Mouse (Mus musculus) MEL (cell line): ENCODE measurements around the gene Stx3.

Experiments used
- CHD1 ChIP-seq: IDR thresholded peaks from 2 replicates; pipeline ENCODE4 v1.6.1; 2012; ENCODE audit warnings: low read depth, mild to moderate bottlenecking, inconsistent platforms, low read length, improper control_type of control experiment
- CTCF ChIP-seq, 3 experiments: IDR thresholded peaks in 2 of 3; conservative IDR thresholded peaks in 1 of 3; 2 replicates each; pipeline ENCODE4 v1.5.1; 2011 to 2012; ENCODE audit warnings: low read length in 3 of 3, low read depth in 2 of 3, mild to moderate bottlenecking in 2 of 3, improper control_type of control experiment in 1 of 3, inconsistent platforms in 1 of 3, mixed read lengths in 1 of 3, moderate library complexity in 1 of 3; ENCODE audit not compliant: control insufficient read depth in 1 of 3, insufficient read depth in 1 of 3, poor library complexity in 1 of 3, severe bottlenecking in 1 of 3
- EP300 ChIP-seq, 2 experiments: IDR thresholded peaks; 2 replicates each; pipeline ENCODE4 v1.6.1; 2011; ENCODE audit warnings: improper control_type of control experiment in 2 of 2, low read length in 2 of 2, low read depth in 1 of 2, mild to moderate bottlenecking in 1 of 2
- HCFC1 ChIP-seq: IDR thresholded peaks from 2 replicates; pipeline ENCODE4 v1.6.1; 2012; ENCODE audit warnings: low read depth, mild to moderate bottlenecking, inconsistent platforms, low read length, improper control_type of control experiment, moderate library complexity
- KAT2A ChIP-seq: conservative IDR thresholded peaks from 2 replicates; pipeline ENCODE4 v1.6.1; 2012; ENCODE audit warnings: low read depth, low read length, improper control_type of control experiment, inconsistent platforms
- POLR2A ChIP-seq, 2 experiments: IDR thresholded peaks; 2 replicates each; pipeline ENCODE4 v1.6.1; 2011 to 2012; ENCODE audit warnings: low read length in 2 of 2, mild to moderate bottlenecking in 2 of 2, control low read depth in 1 of 2, improper control_type of control experiment in 1 of 2, low read depth in 1 of 2, moderate library complexity in 1 of 2; ENCODE audit not compliant: control insufficient read depth in 1 of 2, insufficient read depth in 1 of 2, poor library complexity in 1 of 2
- POLR2AphosphoS2 ChIP-seq: IDR thresholded peaks from 2 replicates; pipeline ENCODE4 v1.6.1; 2011; ENCODE audit warnings: low read length, improper control_type of control experiment
- POLR2AphosphoS5 ChIP-seq: IDR thresholded peaks from 2 replicates; pipeline ENCODE4 v1.6.1; 2012; ENCODE audit warnings: low read depth, borderline replicate concordance, mild to moderate bottlenecking, inconsistent platforms, low read length, moderate library complexity, mixed read lengths
- RAD21 ChIP-seq: IDR thresholded peaks from 2 replicates; pipeline ENCODE4 v1.6.1; 2011; ENCODE audit warnings: mild to moderate bottlenecking, low read depth, low read length, improper control_type of control experiment
- UBTF ChIP-seq: IDR thresholded peaks from 2 replicates; pipeline ENCODE4 v1.6.1; 2012; ENCODE audit warnings: low read depth, mild to moderate bottlenecking, inconsistent platforms, low read length, improper control_type of control experiment, moderate library complexity, borderline replicate concordance; ENCODE audit not compliant: insufficient read depth
- ZNF384 ChIP-seq: IDR thresholded peaks from 2 replicates; pipeline ENCODE4 v1.6.1; 2012; ENCODE audit warnings: low read depth, mild to moderate bottlenecking, inconsistent platforms, low read length, improper control_type of control experiment

- TF ChIP-seq UBTF: no peak
- TF ChIP-seq POLR2A (IDR thresholded peaks at IDR 0.05; ENCODE audit: control insufficient read depth in 1 of 2, insufficient read depth in 1 of 2, low read depth in 1 of 2, low read length in 2 of 2, poor library complexity in 1 of 2): no peak
- no peak for TF ChIP-seq CTCF (IDR thresholded peaks at IDR 0.05 in 2 of 3, conservative IDR thresholded peaks at IDR 0.05 in 1 of 3; ENCODE audit: control insufficient read depth in 1 of 3, insufficient read depth in 1 of 3, low read depth in 2 of 3, low read length in 3 of 3, poor library complexity in 1 of 3, severe bottlenecking in 1 of 3)
- no peak for TF ChIP-seq POLR2AphosphoS5
- TF ChIP-seq ZNF384: no peak
- TF ChIP-seq CHD1: no peak
- TF ChIP-seq POLR2AphosphoS2: no peak
- TF ChIP-seq KAT2A: no peak
- TF ChIP-seq RAD21: no peak
- TF ChIP-seq EP300 (IDR thresholded peaks at IDR 0.05; ENCODE audit: low read depth in 1 of 2, low read length in 2 of 2): no peak
- no peak for TF ChIP-seq HCFC1
Measured at GRCm38 (mm10) chr19:11785409-11786154, 33.6 kb downstream of the Stx3 start.
